Mouse (Mus musculus) C2C12 (cell line): ENCODE results near the gene Rpl35a.

ENCODE experiments used
- CEBPB ChIP-seq: IDR thresholded peaks from one replicate; pipeline ENCODE4 v1.6.1; 2011; ENCODE audit warnings: low read depth, mild to moderate bottlenecking, control low read depth, moderate library complexity
- CTCF ChIP-seq: IDR thresholded peaks from one replicate; pipeline ENCODE4 v1.5.1; 2011; ENCODE audit not compliant: control insufficient read depth, insufficient read depth, insufficient read length
- MAX ChIP-seq: IDR thresholded peaks from one replicate; pipeline ENCODE4 v1.6.1; 2011; ENCODE audit warnings: mild to moderate bottlenecking, control low read depth
- MYOD1 ChIP-seq: IDR thresholded peaks from one replicate; pipeline ENCODE4 v1.6.1; 2011; ENCODE audit warnings: low read depth; ENCODE audit not compliant: control insufficient read depth, insufficient read length
- MYOG ChIP-seq: IDR thresholded peaks from one replicate; pipeline ENCODE4 v1.6.1; 2011; ENCODE audit not compliant: control insufficient read depth, insufficient read length; ENCODE audit errors: extremely low read depth
- USF1 ChIP-seq: IDR thresholded peaks from one replicate; pipeline ENCODE4 v1.6.1; 2011; ENCODE audit warnings: low read depth, mild to moderate bottlenecking, control low read depth, moderate library complexity

DNA sequence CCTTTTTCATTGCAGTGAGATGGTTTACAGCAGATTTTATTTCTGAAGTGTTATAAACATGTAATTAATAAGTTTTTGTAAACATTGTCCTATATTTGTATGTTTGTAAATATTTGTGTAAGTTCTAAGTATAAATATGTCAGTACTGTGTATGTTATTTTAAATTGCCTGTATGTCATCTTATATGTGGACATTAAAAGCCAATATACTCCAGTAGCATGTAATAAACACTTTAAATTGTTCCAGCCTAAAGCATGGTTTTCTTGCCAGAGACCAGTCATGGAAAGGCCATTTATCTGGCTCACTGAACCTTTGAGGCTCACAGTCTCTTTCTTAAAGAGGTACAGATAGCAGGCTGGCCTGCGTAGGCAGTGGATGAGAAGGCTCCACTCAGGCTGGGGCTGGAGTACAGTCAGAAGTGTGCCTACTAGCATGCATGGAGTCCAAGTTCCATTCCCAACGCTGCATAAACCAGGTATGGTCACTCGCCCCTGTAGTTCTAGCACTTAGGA lies 40.8 kb upstream of the Rpl35a start:
- TF ChIP-seq CTCF (no peak), MYOG (no peak), MAX (no peak), CEBPB (no peak), USF1 (no peak), MYOD1 (no peak)
